Comparison of ENCODE assay signal across 8 mouse cellular contexts in the genomic region with DNA sequence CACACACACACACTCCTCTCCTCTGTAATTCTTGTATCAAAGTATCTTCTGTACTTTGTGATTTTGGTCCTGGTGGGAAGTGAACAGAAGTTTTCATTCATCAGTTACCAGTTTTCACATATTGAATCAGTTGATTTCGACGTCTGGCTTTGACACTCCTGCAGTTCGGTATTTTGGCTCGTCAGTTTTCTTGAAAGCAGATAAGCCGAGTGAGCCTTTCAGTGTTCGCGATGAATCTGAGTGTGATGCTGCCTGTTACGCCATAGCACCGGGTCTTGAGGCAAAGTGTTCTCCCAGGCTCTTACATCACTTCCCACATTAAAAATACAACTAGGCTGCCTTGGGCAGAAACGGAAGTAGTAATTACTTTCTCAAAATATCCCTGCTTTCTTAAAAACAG. TPM values are rescaled to one million over a fixed set of nuclear protein-coding genes. Genes with fewer than 3 reads are reported as not detected.
DNase-seq lines count a peak whose midpoint lies in the region; ATAC-seq and TF ChIP-seq lines count a peak whose summit lies in the region.

No protein-coding gene starts in this region.

- H3K27me3 ChIP-seq in heart, adult 2 months (ENCODE audit: control insufficient read depth, insufficient read depth, low read length) = no peaks in the 10 kb centered on the region
- no peaks in the 10 kb centered on the region for H3K27me3 ChIP-seq in lung, postnatal 0 days (replicated peaks; ENCODE audit: insufficient read depth, low read length)

- no peak; the same call in 1 of the 2 replicates for ATAC-seq in lung, postnatal 0 days

- H3K9ac ChIP-seq in heart, adult 2 months (ENCODE audit: low read depth, low read length) = no peak overlapping the region
- no peak overlapping the region for H3K9ac ChIP-seq in lung, postnatal 0 days (replicated peaks; ENCODE audit: low read depth)

- no peaks in the 10 kb centered on the region for H3K9me3 ChIP-seq in lung, postnatal 0 days (ENCODE audit: low read length)

- H3K4me1 ChIP-seq in heart, adult 2 months (ENCODE audit: control insufficient read depth, insufficient read depth, low read length) = no peaks in the 10 kb centered on the region
- H3K4me1 ChIP-seq in lung, postnatal 0 days (ENCODE audit: insufficient read depth, low read depth, low read length) = no peaks in the 10 kb centered on the region

- TF ChIP-seq EP300 in heart, adult 2 months (IDR thresholded peaks at IDR 0.05; ENCODE audit: insufficient read depth, low read depth, low read length) = no peak
- TF ChIP-seq EP300 in lung, postnatal 0 days (IDR thresholded peaks at IDR 0.05) = no peak

- no peak overlapping the region for H3K27ac ChIP-seq in heart, adult 2 months
- no peak overlapping the region for H3K27ac ChIP-seq in lung, postnatal 0 days (ENCODE audit: low read length)

- WGBS in heart, adult 2 months = 37% methylated on average over 10 of the region's 10 CpGs
- 38% methylated on average over 10 of the region's 10 CpGs for WGBS in lung, postnatal 0 days

- intact Hi-C loops in heart, adult 2 months (cut with DNase I) = no loop called here

- peak; percentile 85 for DNase-seq in heart, adult 11 months
- no peak for DNase-seq in heart, adult 2 months
- DNase-seq in right cerebral cortex, postnatal 10 days (ENCODE audit: low spot score in 2 of 2) = peak; percentile 45 to 63
- no peak for DNase-seq in right cerebral cortex, postnatal 4 days
- DNase-seq in lung, postnatal 0 days (ENCODE audit: low spot score) = peak; percentile 73
- no peak for DNase-seq in T-cell, adult 2 months (ENCODE audit: low spot score)
- no peak for DNase-seq in spleen, adult 18-20 months
- DNase-seq in kidney, postnatal 14 days = no peak

- TF ChIP-seq POLR2A in heart, adult 2 months (IDR thresholded peaks at IDR 0.05; ENCODE audit: insufficient read depth, low read depth, low read length) = no peak

- no peak overlapping the region for H3K4me3 ChIP-seq in heart, adult 2 months
- H3K4me3 ChIP-seq in lung, postnatal 0 days (ENCODE audit: low read depth, low read length) = peak overlapping the region; percentile 19; the same call in 1 of the 2 replicates

- no peaks in the 10 kb centered on the region for H3K79me2 ChIP-seq in heart, adult 2 months (replicated peaks; ENCODE audit: control insufficient read depth, insufficient read depth, low read length)

- H3K36me3 ChIP-seq in heart, adult 2 months (ENCODE audit: control insufficient read depth, insufficient read depth, low read length) = no peaks in the 10 kb centered on the region
- H3K36me3 ChIP-seq in lung, postnatal 0 days (ENCODE audit: insufficient read depth, low read length) = no peaks in the 10 kb centered on the region

- no peak overlapping the region; the same call in 1 of the 2 replicates for H3K4me2 ChIP-seq in lung, postnatal 0 days (replicated peaks; ENCODE audit: low read depth, low read length)

- TF ChIP-seq CTCF in heart, adult 2 months (IDR thresholded peaks at IDR 0.05) = no peak
- TF ChIP-seq CTCF in lung, postnatal 0 days (IDR thresholded peaks at IDR 0.05) = no peak

RNA-seq across cellular contexts. Expression of gene Galnt3, which starts 55.0 kb away (rescaled TPM):
- total RNA-seq in heart, adult 2 months (2021) = under 1 TPM in 1 of 2 experiments, not detected in 1; 0.13 TPM
- 0.18 and 0.59 TPM in 2 replicates for polyA plus RNA-seq in heart, adult 2 months (2012; rRNA removed)
- polyA plus RNA-seq in lung, postnatal 0 days (2015; fragmentation: Nextera tagmentation; extraction: Ambion mirVana) = 11.3 and 14.0 TPM in 2 replicates

Comparison
In these comparisons a context has a peak if more than half of its experiments do, and no peak if none do; other contexts are left out.
1. DNase-seq: peak in heart, adult 11 months (single experiment), right cerebral cortex, postnatal 10 days (2 of 2) and lung, postnatal 0 days (single experiment); none in heart, adult 2 months (0 of 2), right cerebral cortex, postnatal 4 days (single experiment), T-cell, adult 2 months (single experiment), spleen, adult 18-20 months (0 of 2) and kidney, postnatal 14 days (single experiment).